Mouse (Mus musculus) C2C12 (cell line): ENCODE measurements around the gene Rnf214. TPM values are rescaled to one million over a fixed set of nuclear protein-coding genes. Genes with fewer than 3 reads are reported as not detected.

Experiments
- H3K27me3 ChIP-seq: one replicate; pipeline ENCODE4 v1.6.1; 2011; ENCODE audit not compliant: control insufficient read depth, insufficient read depth, insufficient read length
- H3K36me3 ChIP-seq: one replicate; pipeline ENCODE4 v1.6.1; 2011; ENCODE audit not compliant: control insufficient read depth, insufficient read depth
- H3K4me3 ChIP-seq: one replicate; pipeline ENCODE4 v1.5.1; 2011; ENCODE audit warnings: mild to moderate bottlenecking, control low read depth; ENCODE audit not compliant: poor library complexity, insufficient read depth, severe bottlenecking
- H3K79me2 ChIP-seq: one replicate; pipeline ENCODE4 v1.6.1; 2011; ENCODE audit not compliant: control insufficient read depth, insufficient read depth
- H3K79me3 ChIP-seq: one replicate; pipeline ENCODE4 v1.6.1; 2011; ENCODE audit warnings: low read depth, control low read depth
- H3ac ChIP-seq: one replicate; pipeline ENCODE3; 2011; ENCODE audit warnings: low read depth; ENCODE audit not compliant: control insufficient read depth, insufficient read length
- CEBPB ChIP-seq: IDR thresholded peaks from one replicate; pipeline ENCODE4 v1.6.1; 2011; ENCODE audit warnings: low read depth, mild to moderate bottlenecking, control low read depth, moderate library complexity
- CTCF ChIP-seq: IDR thresholded peaks from one replicate; pipeline ENCODE4 v1.5.1; 2011; ENCODE audit not compliant: control insufficient read depth, insufficient read depth, insufficient read length
- FOSL1 ChIP-seq: IDR thresholded peaks from one replicate; pipeline ENCODE4 v1.8.0; 2011; ENCODE audit warnings: mild to moderate bottlenecking, low read length; ENCODE audit not compliant: poor library complexity, insufficient read depth, severe bottlenecking
- MAX ChIP-seq: IDR thresholded peaks from one replicate; pipeline ENCODE4 v1.6.1; 2011; ENCODE audit warnings: mild to moderate bottlenecking, control low read depth
- MYOD1 ChIP-seq: IDR thresholded peaks from one replicate; pipeline ENCODE4 v1.6.1; 2011; ENCODE audit warnings: low read depth; ENCODE audit not compliant: control insufficient read depth, insufficient read length
- MYOG ChIP-seq: IDR thresholded peaks from one replicate; pipeline ENCODE4 v1.6.1; 2011; ENCODE audit not compliant: control insufficient read depth, insufficient read length; ENCODE audit errors: extremely low read depth
- USF1 ChIP-seq: IDR thresholded peaks from one replicate; pipeline ENCODE4 v1.6.1; 2011; ENCODE audit warnings: low read depth, mild to moderate bottlenecking, control low read depth, moderate library complexity
- polyA plus RNA-seq: library from polyadenylated mRNA; unstranded; fragments of >200 nt; fragmentation: generic; extraction: Trizol; gene quantifications from one replicate; pipeline ENCODE4 v1.2.1, GENCODE M21; 2012; ENCODE audit warnings: missing spikeins

Gene Rnf214
- polyA plus RNA-seq, 1 experiment: 10.8 TPM

DNA sequence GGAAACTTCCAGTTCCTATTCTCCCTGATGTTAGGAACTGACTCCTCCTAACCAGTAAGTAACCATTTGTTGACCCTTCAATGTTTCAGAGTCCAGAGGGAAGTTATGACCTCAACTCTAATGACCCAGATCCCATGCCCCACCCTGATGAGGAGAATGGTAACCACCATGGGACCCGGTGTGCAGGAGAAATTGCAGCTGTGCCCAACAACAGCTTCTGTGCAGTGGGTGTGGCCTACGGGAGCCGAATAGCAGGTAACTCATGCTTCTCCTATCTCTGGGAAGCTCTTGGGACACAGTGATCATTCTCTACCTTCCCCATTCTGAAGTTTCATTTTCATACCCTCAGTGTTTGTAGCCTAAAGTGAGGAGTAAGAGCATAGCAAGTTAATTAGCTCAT, 4.3 kb upstream of the Rnf214 start:
- Histone ChIP-seq H3K4me3 (no peak overlapping the region), H3K79me2 (peaks cover 25% of the 10 kb centered on the region), H3K79me3 (peaks cover 12% of the 10 kb centered on the region), H3K27me3 (no peaks in the 10 kb centered on the region), H3K36me3 (peaks cover 48% of the 10 kb centered on the region), H3ac (no peak overlapping the region)
- TF ChIP-seq FOSL1: no peak

DNA sequence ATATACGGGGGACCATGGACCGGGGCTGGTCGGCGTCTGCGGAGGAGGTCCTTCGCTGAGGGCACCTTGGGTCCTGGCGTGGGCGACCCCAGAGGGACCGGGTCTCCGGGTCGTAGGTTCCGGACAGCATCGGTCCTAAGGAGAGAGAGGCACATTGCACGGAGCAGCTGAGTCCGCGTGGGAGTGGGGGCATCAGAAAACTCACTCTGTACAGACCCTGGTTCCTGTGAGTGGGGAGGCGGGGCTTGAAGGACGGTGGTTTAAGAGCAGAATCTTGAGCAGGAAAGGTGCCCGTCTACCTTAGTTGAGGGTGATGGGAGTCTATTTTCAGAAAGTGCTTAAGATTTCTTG, 342 bp upstream of the Rnf214 start:
- Histone ChIP-seq H3K79me3 (peaks cover 12% of the 10 kb centered on the region), H3K79me2 (peaks cover 36% of the 10 kb centered on the region), H3K27me3 (no peaks in the 10 kb centered on the region), H3K4me3 (peak overlapping the region; percentile 65), H3ac (peak overlapping the region; percentile 85), H3K36me3 (peaks cover 23% of the 10 kb centered on the region)
- no peak for TF ChIP-seq CEBPB
- TF ChIP-seq USF1: no peak
- TF ChIP-seq MYOG: no peak
- no peak for TF ChIP-seq CTCF
- no peak for TF ChIP-seq FOSL1
- TF ChIP-seq MYOD1: no peak
- TF ChIP-seq MAX: no peak

DNA sequence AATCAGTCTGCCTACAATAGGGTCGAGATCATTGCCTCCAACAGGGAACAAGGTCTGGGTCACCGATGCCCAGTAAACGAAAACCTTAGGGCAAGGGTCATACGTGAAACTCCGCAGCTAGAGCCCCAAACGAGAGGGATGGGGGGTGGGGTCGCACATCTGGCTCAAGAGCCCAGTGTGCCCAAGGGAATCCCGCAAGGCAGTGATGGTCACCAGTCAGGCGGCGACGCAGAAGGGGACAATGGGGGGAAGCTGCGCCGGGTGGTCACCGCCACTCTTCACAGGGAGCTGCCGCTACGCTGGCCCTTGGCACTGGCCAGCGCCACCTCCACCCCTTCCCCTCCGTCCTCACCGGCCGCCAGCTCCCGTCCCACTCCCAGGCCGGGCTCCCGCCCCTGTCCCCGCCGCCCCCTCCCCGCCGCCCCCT, 887 bp downstream of the Rnf214 start:
- Histone ChIP-seq H3K36me3 (peaks cover 20% of the 10 kb centered on the region), H3K79me2 (peaks cover 36% of the 10 kb centered on the region), H3K27me3 (no peaks in the 10 kb centered on the region), H3K79me3 (peaks cover 12% of the 10 kb centered on the region), H3K4me3 (peak overlapping the region; percentile 65), H3ac (peak overlapping the region; percentile 72)
- TF ChIP-seq USF1 (no peak), MYOD1 (no peak), MYOG (no peak), FOSL1 (no peak), CEBPB (no peak), MAX (no peak), CTCF (no peak)

DNA sequence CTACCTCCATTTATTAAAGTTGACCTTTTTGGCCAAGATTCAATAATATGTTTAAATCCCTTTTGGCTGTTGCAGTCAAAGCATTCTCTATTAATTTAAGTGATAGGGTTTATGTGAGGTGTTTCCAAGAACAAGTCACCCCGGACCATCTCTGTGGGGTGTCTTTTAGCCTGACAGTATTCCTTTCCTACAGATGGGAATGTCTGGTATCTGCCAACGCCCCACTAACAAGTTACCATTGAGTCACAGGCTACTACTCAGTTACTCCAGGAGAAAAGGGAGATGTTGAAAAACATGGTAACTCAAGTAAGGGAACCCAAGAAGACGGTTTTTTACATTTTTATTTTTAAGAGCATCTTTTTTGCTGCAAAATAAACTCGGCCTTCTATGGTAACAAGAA, 1.5 kb downstream of the Rnf214 start:
- Histone ChIP-seq H3K4me3 (no peak overlapping the region), H3K79me3 (peaks cover 12% of the 10 kb centered on the region), H3ac (no peak overlapping the region), H3K27me3 (no peaks in the 10 kb centered on the region), H3K79me2 (peaks cover 36% of the 10 kb centered on the region), H3K36me3 (peaks cover 15% of the 10 kb centered on the region)
- no peak for TF ChIP-seq CEBPB
- TF ChIP-seq MAX: no peak
- no peak for TF ChIP-seq CTCF
- TF ChIP-seq USF1: no peak
- no peak for TF ChIP-seq FOSL1
- no peak for TF ChIP-seq MYOG
- no peak for TF ChIP-seq MYOD1

DNA sequence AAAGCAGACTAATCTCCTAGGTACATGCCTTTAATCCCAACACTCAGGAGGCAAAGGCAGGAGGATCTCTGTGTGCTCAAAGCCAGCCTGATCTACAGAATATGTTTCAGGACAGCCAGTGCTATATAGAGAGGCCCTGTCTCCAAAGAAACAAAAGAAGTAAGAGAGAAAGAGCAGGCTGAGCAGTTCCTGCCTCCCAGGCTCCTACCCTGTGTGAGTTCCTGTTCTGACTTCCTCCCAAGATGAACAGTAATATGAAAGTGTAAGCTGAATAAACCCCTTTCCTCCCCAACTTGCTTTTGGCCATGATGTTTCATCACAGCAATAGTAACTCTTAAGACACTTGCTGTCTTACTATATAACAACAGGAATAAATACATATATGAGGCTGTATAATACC, 13.0 kb downstream of the Rnf214 start:
- H3K79me2 ChIP-seq: no peaks in the 10 kb centered on the region
- H3K36me3 ChIP-seq: peaks cover 41% of the 10 kb centered on the region
- H3K4me3 ChIP-seq: no peak overlapping the region
- H3K27me3 ChIP-seq: no peaks in the 10 kb centered on the region
- H3K79me3 ChIP-seq: no peaks in the 10 kb centered on the region
- TF ChIP-seq MYOD1: no peak
- no peak for TF ChIP-seq CEBPB
- TF ChIP-seq USF1: no peak
- H3ac ChIP-seq: no peak overlapping the region

DNA sequence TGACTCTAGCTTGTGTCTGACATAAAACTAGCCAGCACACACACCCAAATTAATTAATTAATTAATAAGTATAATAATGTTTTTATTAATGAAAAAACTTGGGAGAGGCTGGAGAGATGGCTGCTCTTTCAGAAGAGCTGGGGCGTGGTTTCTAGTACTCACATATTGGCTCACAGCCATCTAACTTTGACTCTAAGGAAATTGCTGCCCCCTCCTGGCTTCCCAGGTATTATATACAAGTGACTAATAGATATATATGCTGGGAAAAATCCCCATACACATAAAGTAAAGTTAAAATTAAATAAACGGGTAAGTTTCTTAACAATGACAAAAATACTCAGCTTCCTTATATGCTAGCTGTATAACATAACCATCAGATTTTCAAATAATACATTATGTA, 28.8 kb downstream of the Rnf214 start:
- no peak overlapping the region for H3K4me3 ChIP-seq
- no peaks in the 10 kb centered on the region for H3K27me3 ChIP-seq
- H3K36me3 ChIP-seq: peaks cover 21% of the 10 kb centered on the region
- no peaks in the 10 kb centered on the region for H3K79me2 ChIP-seq
- H3K79me3 ChIP-seq: no peaks in the 10 kb centered on the region
- no peak for TF ChIP-seq USF1
- no peak for TF ChIP-seq FOSL1
- no peak for TF ChIP-seq CTCF
- TF ChIP-seq MYOD1: no peak
- no peak for TF ChIP-seq MAX
- TF ChIP-seq MYOG: no peak
- TF ChIP-seq CEBPB: no peak
- no peak overlapping the region for H3ac ChIP-seq

DNA sequence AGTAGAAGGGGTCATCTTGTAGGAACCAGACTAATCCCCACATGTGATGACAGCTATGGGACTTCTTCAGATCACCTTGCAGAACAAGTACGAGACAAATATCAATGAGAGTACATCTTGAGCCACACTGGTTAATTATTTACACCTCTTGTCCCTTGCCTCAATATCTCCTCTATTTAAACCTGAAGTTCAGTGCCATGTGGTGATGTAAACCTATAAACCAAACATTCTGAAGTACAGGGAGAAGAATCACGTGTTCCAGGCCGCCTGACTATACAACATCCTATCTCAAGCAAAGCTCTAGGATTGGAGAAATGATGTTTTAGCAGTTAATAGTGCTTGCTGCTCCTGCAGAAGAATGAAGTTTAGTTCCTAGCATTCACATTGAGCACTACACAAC, 36.4 kb downstream of the Rnf214 start:
- Histone ChIP-seq H3ac (no peak overlapping the region), H3K4me3 (no peak overlapping the region), H3K79me3 (no peaks in the 10 kb centered on the region), H3K79me2 (no peaks in the 10 kb centered on the region), H3K36me3 (peaks cover 39% of the 10 kb centered on the region), H3K27me3 (no peaks in the 10 kb centered on the region)
- TF ChIP-seq MYOG (no peak), USF1 (no peak), CTCF (no peak), MYOD1 (no peak), MAX (no peak), CEBPB (no peak), FOSL1 (no peak)
